Mouse (Mus musculus) liver, embryonic 14.5 days (tissue): ENCODE data around the gene Arrdc5. TPM values are rescaled to one million over a fixed set of nuclear protein-coding genes. Genes with fewer than 3 reads are reported as not detected.

Experiments
- ATAC-seq: fragments of 200-750 bp; cut with Nextera tagmentation; 2 replicates; pipeline ENCODE4 v1.8.0; 2017; ENCODE audit warnings: moderate number of reproducible peaks, mild to moderate bottlenecking, moderate library complexity; ENCODE audit not compliant: insufficient read depth
- DNase-seq, 3 experiments: peaks; one replicate each; pipeline ENCODE4 v3.0.0-alpha.2; 2012 to 2013; ENCODE audit warnings: low read depth in 3 of 3, low spot score in 3 of 3
- H3K27ac ChIP-seq: fragments of 300-500 bp; sonication (generic); 2 replicates; pipeline ENCODE4 v1.5.1; 2014; ENCODE audit warnings: moderate library complexity, mild to moderate bottlenecking, control low read depth, inconsistent platforms
- H3K27me3 ChIP-seq: fragments of 300-500 bp; sonication (generic); 2 replicates; pipeline ENCODE4 v1.6.1; 2014; ENCODE audit warnings: mild to moderate bottlenecking, low read length, moderate library complexity; ENCODE audit not compliant: control insufficient read depth, insufficient read depth
- H3K36me3 ChIP-seq: fragments of 300-500 bp; sonication (generic); replicated peaks from 2 replicates; pipeline ENCODE4 v1.6.1; 2014; ENCODE audit warnings: low read depth; ENCODE audit not compliant: control insufficient read depth, insufficient read depth
- H3K4me1 ChIP-seq, 2 experiments: fragments of 200-500 bp in 1 of 2; fragments of 300-500 bp in 1 of 2; sonication (generic) in 1 of 2; replicated peaks; 2 replicates each; pipeline ENCODE4 v1.6.1; 2012 to 2014; ENCODE audit warnings: antibody characterized with exemption in 1 of 2, inconsistent platforms in 1 of 2, low read length in 1 of 2; ENCODE audit not compliant: control insufficient read depth in 2 of 2, insufficient read depth in 2 of 2
- H3K4me2 ChIP-seq: fragments of 300-500 bp; sonication (generic); 2 replicates; pipeline ENCODE4 v1.6.1; 2014; ENCODE audit warnings: low read depth, mild to moderate bottlenecking, control low read depth, moderate library complexity
- H3K4me3 ChIP-seq, 2 experiments: fragments of 200-500 bp in 1 of 2; fragments of 300-500 bp in 1 of 2; sonication (generic) in 1 of 2; 2 replicates each; pipeline ENCODE4 v1.5.1; 2012 to 2014; ENCODE audit warnings: low read depth in 2 of 2, low read length in 2 of 2, mild to moderate bottlenecking in 2 of 2, control low read depth in 1 of 2, inconsistent platforms in 1 of 2, moderate library complexity in 1 of 2; ENCODE audit not compliant: insufficient read depth in 1 of 2
- H3K9ac ChIP-seq: fragments of 300-500 bp; sonication (generic); replicated peaks from 2 replicates; pipeline ENCODE4 v1.6.1; 2014; ENCODE audit warnings: mild to moderate bottlenecking, control low read depth, moderate library complexity
- H3K9me3 ChIP-seq: fragments of 300-500 bp; sonication (generic); 2 replicates; pipeline ENCODE4 v1.6.1; 2016; ENCODE audit warnings: low read length, mixed read lengths; ENCODE audit not compliant: control insufficient read depth
- CTCF ChIP-seq: IDR thresholded peaks from 2 replicates; pipeline ENCODE4 v1.5.1; 2016; ENCODE audit warnings: antibody characterized with exemption, low read depth, control low read depth
- EP300 ChIP-seq: IDR thresholded peaks from 2 replicates; pipeline ENCODE4 v1.6.1; 2016; ENCODE audit warnings: antibody characterized with exemption, low read depth
- WGBS: fragments of 180-500 bp; shearing (Covaris S2); extraction: QIAGEN DNeasy Blood & Tissue Kit; methylation state at CpG from one replicate; pipeline ENCODE4 v1.1.7; 2014; ENCODE audit not compliant: insufficient replicate concordance; 5-methylcytosine and 5-hydroxymethylcytosine counted together
- polyA plus RNA-seq, 2 experiments: library from polyadenylated mRNA; depleted of rRNA in 1 of 2; stranded (reverse) in 1 of 2; unstranded in 1 of 2; fragments of >200 nt; fragmentation: Nextera tagmentation in 1 of 2; extraction: Ambion mirVana in 1 of 2; gene quantifications; 2 replicates each; pipeline versions ENCODE4 v1.2.1 to v1.2.3; 2012 to 2014

Gene Arrdc5
- polyA plus RNA-seq, 2 experiments, result not detected

DNA sequence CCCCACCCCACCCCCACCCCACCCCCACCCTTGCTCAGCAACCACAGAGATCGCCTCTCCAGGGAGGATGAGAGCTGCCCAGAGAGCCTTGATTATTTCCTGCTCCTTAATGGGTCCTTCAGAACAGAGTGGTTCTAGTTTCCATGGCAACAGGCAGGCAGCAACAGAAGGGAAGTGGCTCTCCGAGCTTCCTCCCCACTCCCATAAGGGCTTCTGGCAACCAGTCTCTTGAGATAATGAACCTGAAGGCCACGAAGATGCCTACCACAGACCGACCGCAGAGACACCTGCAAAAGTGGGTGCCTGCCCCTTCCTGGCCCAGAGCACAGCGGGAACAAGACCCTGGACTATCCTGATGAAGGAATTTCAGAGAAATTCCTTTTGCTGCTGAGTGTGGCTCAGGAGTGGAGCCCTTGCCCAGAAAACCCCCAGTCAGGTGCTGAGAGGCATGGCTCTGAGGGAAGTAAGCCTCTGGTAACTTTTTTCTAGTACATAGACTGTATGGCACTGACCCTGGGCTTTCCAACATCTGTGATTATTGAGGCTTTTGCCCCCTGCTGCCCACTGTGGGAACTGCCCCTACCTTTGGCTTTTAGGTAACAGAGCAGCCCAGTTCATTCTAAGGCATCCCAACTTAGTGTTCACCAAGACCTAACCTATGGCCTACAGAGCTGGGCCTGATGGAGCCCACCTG is 48.8 kb downstream of the Arrdc5 start:
- WGBS, result 5% methylated on average over 6 of the region's 6 CpGs
- Histone ChIP-seq H3K27ac (no peak overlapping the region), H3K9me3 (no peaks in the 10 kb centered on the region), H3K4me3 (no peak overlapping the region), H3K36me3 (no peaks in the 10 kb centered on the region), H3K27me3 (no peaks in the 10 kb centered on the region), H3K9ac (no peak overlapping the region), H3K4me2 (no peak overlapping the region), H3K4me1 (no peaks in the 10 kb centered on the region; a peak in 1 of 4 replicates)
- DNase-seq (no peak), ATAC-seq (no peak)
- TF ChIP-seq EP300 (no peak), CTCF (peak; percentile 76)

DNA sequence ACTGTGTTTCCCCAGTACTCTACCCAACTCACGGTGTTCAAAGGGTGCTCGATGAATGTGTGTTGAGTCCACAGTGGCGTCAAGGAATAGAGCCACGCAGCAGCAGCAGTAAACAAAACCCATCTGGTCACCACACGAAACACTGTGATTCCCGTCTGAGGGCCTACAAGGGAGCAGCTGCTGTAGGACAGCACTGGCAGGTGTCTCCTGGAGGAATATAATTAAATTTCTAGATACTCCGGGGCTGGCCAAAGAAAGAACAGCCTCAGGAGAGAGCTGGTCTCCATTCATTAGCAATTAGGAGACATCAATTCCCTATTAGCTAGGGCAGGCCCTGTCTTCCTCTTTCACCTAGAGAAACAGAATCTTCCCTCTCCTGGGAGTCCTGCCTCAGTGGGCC is 54.5 kb downstream of the Arrdc5 start:
- H3K4me1 ChIP-seq, result no peaks in the 10 kb centered on the region
- TF ChIP-seq EP300, result no peak
- TF ChIP-seq CTCF, result no peak
- H3K4me3 ChIP-seq, result no peak overlapping the region
- DNase-seq, result no peak
- H3K9ac ChIP-seq, result no peak overlapping the region
- H3K36me3 ChIP-seq, result no peaks in the 10 kb centered on the region
- no peaks in the 10 kb centered on the region for H3K9me3 ChIP-seq
- WGBS, result 57% methylated on average over 7 of the region's 7 CpGs
- ATAC-seq, result no peak
- no peak overlapping the region for H3K4me2 ChIP-seq
- 0 out of 2 replicates have a peak, but pooled peaks cover 2% of the 10 kb centered on the region for H3K27me3 ChIP-seq
- no peak overlapping the region for H3K27ac ChIP-seq

Other genes with a start within 250 kb of the Arrdc5 start
- gene Ubxn6, start 225.3 kb downstream of the Arrdc5 start, polyA plus RNA-seq (2012; rRNA removed), result 7.3 TPM in 2 replicates
- gene Ubxn6, start 225.3 kb downstream of the Arrdc5 start, polyA plus RNA-seq (2014; fragmentation: Nextera tagmentation; extraction: Ambion mirVana), result 10.8 and 12.2 TPM in 2 replicates
- 18.2 and 29.5 TPM in 2 replicates for gene Hdgfl2, start 220.7 kb downstream of the Arrdc5 start, polyA plus RNA-seq (2012; rRNA removed)
- gene Hdgfl2, start 220.7 kb downstream of the Arrdc5 start, polyA plus RNA-seq (2014; fragmentation: Nextera tagmentation; extraction: Ambion mirVana), result 26.0 and 36.0 TPM in 2 replicates
- 0.01 TPM in 2 replicates for gene Plin4, start 190.5 kb downstream of the Arrdc5 start, polyA plus RNA-seq (2012; rRNA removed)
- 0.03 TPM in 1 of 2 replicates, not detected in the other for gene Plin4, start 190.5 kb downstream of the Arrdc5 start, polyA plus RNA-seq (2014; fragmentation: Nextera tagmentation; extraction: Ambion mirVana)
- gene Plin5, start 182.7 kb downstream of the Arrdc5 start, polyA plus RNA-seq (2012; rRNA removed), result 0.11 and 0.29 TPM in 2 replicates
- 0.34 and 0.35 TPM in 2 replicates for gene Plin5, start 182.7 kb downstream of the Arrdc5 start, polyA plus RNA-seq (2014; fragmentation: Nextera tagmentation; extraction: Ambion mirVana)
- 0.09 and 0.10 TPM in 2 replicates for gene Lrg1, start 178.3 kb downstream of the Arrdc5 start, polyA plus RNA-seq (2012; rRNA removed)
- gene Lrg1, start 178.3 kb downstream of the Arrdc5 start, polyA plus RNA-seq (2014; fragmentation: Nextera tagmentation; extraction: Ambion mirVana), result 0.29 and 0.67 TPM in 2 replicates
- 0.92 and 1.1 TPM in 2 replicates for gene Sema6b, start 159.9 kb downstream of the Arrdc5 start, polyA plus RNA-seq (2012; rRNA removed)
- 0.43 and 0.71 TPM in 2 replicates for gene Sema6b, start 159.9 kb downstream of the Arrdc5 start, polyA plus RNA-seq (2014; fragmentation: Nextera tagmentation; extraction: Ambion mirVana)
- 1.5 and 1.8 TPM in 2 replicates for gene Tnfaip8l1, start 137.8 kb downstream of the Arrdc5 start, polyA plus RNA-seq (2012; rRNA removed)
- gene Tnfaip8l1, start 137.8 kb downstream of the Arrdc5 start, polyA plus RNA-seq (2014; fragmentation: Nextera tagmentation; extraction: Ambion mirVana), result 2.4 and 2.7 TPM in 2 replicates
- 35.9 and 37.3 TPM in 2 replicates for gene Mydgf, start 116.4 kb downstream of the Arrdc5 start, polyA plus RNA-seq (2012; rRNA removed)
- gene Mydgf, start 116.4 kb downstream of the Arrdc5 start, polyA plus RNA-seq (2014; fragmentation: Nextera tagmentation; extraction: Ambion mirVana), result 48.8 and 50.3 TPM in 2 replicates
- 14.4 and 16.5 TPM in 2 replicates for gene Dpp9, start 81.4 kb downstream of the Arrdc5 start, polyA plus RNA-seq (2012; rRNA removed)
- gene Dpp9, start 81.4 kb downstream of the Arrdc5 start, polyA plus RNA-seq (2014; fragmentation: Nextera tagmentation; extraction: Ambion mirVana), result 11.7 and 16.6 TPM in 2 replicates
- gene Fem1a, start 43.5 kb downstream of the Arrdc5 start, polyA plus RNA-seq (2012; rRNA removed), result 5.6 and 5.8 TPM in 2 replicates
- gene Fem1a, start 43.5 kb downstream of the Arrdc5 start, polyA plus RNA-seq (2014; fragmentation: Nextera tagmentation; extraction: Ambion mirVana), result 4.9 and 5.8 TPM in 2 replicates
- gene Ticam1, start 23.5 kb downstream of the Arrdc5 start, polyA plus RNA-seq (2012; rRNA removed), result 4.9 and 6.8 TPM in 2 replicates
- gene Ticam1, start 23.5 kb downstream of the Arrdc5 start, polyA plus RNA-seq (2014; fragmentation: Nextera tagmentation; extraction: Ambion mirVana), result 3.4 and 3.8 TPM in 2 replicates
- gene Plin3, start 7.4 kb downstream of the Arrdc5 start, polyA plus RNA-seq (2012; rRNA removed), result 7.4 and 9.2 TPM in 2 replicates
- gene Plin3, start 7.4 kb downstream of the Arrdc5 start, polyA plus RNA-seq (2014; fragmentation: Nextera tagmentation; extraction: Ambion mirVana), result 24.2 and 27.2 TPM in 2 replicates
- gene Uhrf1, start 3.0 kb upstream of the Arrdc5 start, polyA plus RNA-seq (2012; rRNA removed), result 72.6 and 86.2 TPM in 2 replicates
- gene Uhrf1, start 3.0 kb upstream of the Arrdc5 start, polyA plus RNA-seq (2014; fragmentation: Nextera tagmentation; extraction: Ambion mirVana), result 76.0 and 90.8 TPM in 2 replicates
- 4.2 and 4.6 TPM in 2 replicates for gene Kdm4b, start 25.8 kb upstream of the Arrdc5 start, polyA plus RNA-seq (2012; rRNA removed)
- 4.5 and 6.3 TPM in 2 replicates for gene Kdm4b, start 25.8 kb upstream of the Arrdc5 start, polyA plus RNA-seq (2014; fragmentation: Nextera tagmentation; extraction: Ambion mirVana)
- 17.7 and 18.8 TPM in 2 replicates for gene Ptprs, start 176.2 kb upstream of the Arrdc5 start, polyA plus RNA-seq (2012; rRNA removed)
- 3.8 and 4.6 TPM in 2 replicates for gene Ptprs, start 176.2 kb upstream of the Arrdc5 start, polyA plus RNA-seq (2014; fragmentation: Nextera tagmentation; extraction: Ambion mirVana)
- not detected in 2 replicates for gene Znrf4, start 212.1 kb upstream of the Arrdc5 start, polyA plus RNA-seq (2012; rRNA removed)
- gene Znrf4, start 212.1 kb upstream of the Arrdc5 start, polyA plus RNA-seq (2014; fragmentation: Nextera tagmentation; extraction: Ambion mirVana), result not detected in 2 replicates